Mouse (Mus musculus) spleen, embryonic (tissue): Measurements from ENCODE around the gene Rara.

Experiments
- CTCF ChIA-PET: fragments of 350-600 bp; sonication (Branson Sonifier 250); formaldehyde crosslinking; loops from one replicate; lab custom pipeline; 2022; lab: Charles Lee

Rara gene

DNA sequence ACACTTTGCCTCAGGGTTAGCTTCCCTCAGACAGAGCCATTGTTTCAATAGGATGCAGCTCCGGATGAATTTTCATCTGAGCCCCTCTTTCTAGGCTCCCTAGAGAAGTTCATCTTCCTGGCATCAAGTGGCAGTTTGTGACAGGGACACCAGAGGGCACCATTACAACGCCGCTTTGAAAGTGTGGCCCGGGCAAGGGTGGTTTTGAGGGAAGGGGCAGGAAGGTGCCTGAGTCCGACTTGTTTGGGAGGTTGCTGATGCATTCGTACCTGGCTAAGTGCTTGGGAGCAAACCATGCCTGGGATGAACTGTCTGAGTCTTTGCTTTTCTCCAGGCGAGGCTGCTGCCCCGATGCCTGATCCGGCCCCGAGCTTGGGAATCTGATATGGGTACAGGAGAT, 5.3 kb upstream of the Rara start:
- CTCF ChIA-PET = interaction anchor here (0.5 to 1.3 kb wide), 3 partner anchors 10 to 60 kb away, joined by 3 to 6 read pairs (median 4); no protein-coding TSS in a partner anchor

DNA sequence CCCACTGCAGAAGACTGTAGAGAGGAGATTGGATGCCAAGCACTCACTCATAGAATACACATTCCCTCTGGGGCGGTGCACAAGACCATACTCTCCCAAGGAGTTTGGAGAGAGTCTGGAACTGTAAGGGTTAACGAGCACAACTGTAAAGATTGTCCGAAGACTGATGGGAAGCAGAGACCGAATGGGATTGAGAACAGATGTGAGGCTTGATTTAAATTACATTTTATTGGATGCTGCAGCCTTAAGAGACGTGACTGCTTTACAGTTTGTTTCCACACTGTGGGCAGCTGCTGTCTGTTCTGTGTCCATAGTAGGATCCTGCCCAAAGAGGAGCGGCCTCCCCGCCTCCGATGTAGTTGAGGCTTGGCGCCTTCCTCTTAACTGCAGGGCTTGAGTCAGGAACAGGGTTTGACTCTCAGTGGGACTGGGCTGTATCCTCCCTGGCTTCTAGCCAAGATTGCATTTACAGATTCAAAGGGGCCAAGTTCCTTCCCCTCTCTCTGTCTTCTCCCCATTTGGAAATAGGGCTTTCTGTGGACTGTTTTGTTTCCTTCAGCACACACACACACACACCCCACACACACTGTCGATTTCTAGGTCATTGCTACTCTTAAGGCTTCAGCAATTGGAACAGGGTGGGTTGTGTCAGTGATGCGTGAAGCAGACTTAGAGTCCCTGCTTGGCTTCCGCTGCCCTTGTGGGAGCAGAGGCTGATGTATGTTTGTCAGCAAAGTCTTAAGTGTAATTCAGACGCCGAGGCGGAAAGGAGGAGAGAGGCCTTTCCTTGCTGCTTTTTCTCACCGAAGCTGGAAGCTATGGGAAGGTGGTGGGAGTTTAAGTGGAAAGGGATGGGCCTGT, 4.5 kb upstream of the Rara start:
- CTCF ChIA-PET = interaction anchor here (1.3 kb wide), 1 partner anchor 59 kb away, joined by 3 read pairs; no protein-coding TSS in a partner anchor

DNA sequence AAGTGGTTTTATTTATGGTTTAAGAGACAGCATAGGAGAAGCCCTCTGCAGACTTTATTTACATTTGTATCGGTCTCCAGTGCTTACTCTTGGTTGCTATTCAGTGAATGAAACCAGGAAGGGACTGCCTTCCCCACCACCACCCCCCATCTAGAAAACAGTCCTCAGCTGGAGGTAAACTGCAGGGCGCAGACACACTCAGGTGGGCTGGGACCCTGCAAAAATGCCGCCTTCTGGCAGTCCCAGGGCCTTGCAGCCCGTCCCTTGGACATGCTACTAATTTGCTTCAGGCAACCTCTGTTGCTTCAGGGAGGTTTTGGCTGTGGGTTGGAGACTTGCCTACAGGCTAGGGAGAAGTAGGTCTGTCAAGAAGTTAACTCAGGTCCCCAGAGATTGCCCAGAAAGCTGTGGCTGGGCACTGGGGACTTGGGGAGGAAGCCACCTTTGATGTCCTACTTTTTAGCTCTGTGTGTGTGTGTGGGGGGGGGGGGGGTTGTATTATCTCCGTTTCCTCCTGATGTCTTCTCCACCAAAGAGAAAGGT, 2.9 kb upstream of the Rara start:
- CTCF ChIA-PET = interaction anchor here (0.6 to 1.6 kb wide), 4 partner anchors 30 to 446 kb away, joined by 3 to 11 read pairs (median 7); no protein-coding TSS in a partner anchor

DNA sequence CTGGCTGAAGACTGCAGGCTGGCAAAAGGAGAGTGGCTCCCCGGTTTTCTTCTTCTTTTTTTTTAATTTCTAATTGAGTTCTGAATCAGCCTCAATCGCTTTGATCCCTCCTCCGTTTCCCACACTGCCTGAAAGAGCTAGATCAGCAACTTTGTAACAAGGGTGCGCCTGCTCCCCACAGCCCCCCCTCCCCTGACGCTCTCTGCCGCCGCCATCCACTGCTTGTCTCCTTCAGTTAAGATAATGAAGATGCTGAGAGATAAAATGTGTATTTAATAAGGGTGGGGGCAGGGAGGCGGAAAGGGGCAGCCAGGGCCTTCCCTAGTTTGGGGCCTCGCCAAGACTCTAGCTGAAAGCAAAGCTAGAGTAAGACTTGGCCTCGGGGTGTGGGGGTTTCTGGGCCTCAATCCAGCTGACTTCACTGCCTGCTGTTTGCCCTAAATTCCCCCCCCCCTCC, 2.3 kb upstream of the Rara start:
- CTCF ChIA-PET = interaction anchor here (0.6 to 1.6 kb wide), 6 partner anchors 16 to 252 kb away, joined by 3 to 15 read pairs (median 4); no protein-coding TSS in a partner anchor

DNA sequence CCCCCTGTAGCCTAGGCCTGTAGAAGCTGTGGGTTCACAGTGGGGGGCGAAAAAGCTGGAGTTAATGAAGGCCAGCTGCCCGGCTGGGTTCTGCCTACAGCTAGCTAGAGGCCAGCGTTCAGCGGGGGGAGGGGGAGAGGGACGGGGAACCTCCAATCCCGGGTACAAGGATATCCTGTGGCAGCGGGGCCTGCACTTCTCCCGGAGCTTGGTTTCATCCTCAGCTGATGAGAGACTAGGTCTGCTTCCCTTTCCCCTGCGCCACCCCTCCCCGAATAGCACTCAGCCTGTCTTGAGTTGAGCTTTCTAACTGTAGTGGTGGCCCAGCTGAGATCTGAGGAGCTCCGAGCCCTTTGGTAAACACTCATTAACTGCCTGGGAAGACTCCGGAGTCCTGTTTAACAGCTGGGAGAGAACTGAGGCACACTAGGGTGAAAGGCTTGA, 1.7 kb upstream of the Rara start:
- CTCF ChIA-PET = interaction anchor here (0.6 to 1.6 kb wide), 6 partner anchors 17 to 1962 kb away, joined by 3 to 15 read pairs (median 3); no protein-coding TSS in a partner anchor

DNA sequence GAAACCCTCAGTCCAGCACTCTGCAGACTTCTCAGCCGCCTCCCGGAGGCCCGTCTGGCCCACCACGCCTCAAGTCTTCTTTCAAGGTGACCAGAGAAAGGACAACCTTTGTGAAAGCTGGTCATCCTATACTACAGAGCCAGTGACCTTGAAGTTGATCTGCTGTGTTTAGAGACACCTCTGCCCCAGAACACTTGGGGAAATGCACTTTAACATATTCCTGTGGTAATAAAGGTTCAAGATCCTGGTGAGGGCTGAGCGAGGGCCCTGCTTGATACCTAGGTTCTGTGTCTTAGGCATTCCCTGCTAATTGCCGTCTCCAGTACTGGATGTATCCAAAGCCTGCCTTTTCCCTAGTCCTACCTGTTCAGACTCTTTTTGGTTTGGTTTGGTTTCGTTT, 1.1 kb upstream of the Rara start:
- CTCF ChIA-PET = interaction anchor here (0.7 kb wide), 1 partner anchor 153 kb away, joined by 17 read pairs; no protein-coding TSS in a partner anchor

DNA sequence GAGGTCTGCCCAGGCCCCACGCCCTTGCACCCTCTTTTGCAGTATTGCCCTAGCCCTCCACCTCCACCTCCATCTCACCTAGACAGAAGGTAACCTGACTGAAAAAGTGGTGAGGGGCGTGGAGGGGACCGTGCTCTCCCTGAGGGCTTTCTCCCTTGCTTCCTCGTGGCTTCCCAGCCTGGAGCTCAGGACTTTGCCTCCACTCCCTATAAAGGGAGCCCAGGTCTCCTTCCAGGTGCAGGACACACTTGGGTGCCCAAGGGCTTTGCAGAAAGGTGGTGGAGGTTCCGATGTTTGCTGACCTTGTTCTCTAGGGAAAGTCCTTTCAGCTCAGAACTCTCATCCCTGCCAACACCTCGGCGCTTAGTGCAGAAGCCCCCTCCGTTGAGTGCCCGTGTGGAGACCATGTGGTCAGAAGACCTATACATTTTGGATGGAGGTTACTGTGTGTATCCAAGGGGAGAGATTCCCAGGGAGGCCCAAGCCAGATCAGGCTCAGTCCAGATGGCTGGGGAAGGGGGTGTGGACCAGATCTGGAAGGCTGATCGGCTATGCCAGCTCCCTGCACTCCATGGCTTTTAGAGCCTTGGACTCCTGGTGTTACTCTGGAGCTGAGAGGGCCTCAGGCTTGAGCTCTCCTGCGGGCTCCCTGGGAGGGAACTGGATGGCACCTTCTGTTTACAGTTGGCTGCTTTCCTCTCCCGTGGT, 722 bp downstream of the Rara start:
- CTCF ChIA-PET = interaction anchor here (0.6 to 0.7 kb wide), 3 partner anchors 13 to 139 kb away, joined by 3 to 4 read pairs (median 3); no protein-coding TSS in a partner anchor

DNA sequence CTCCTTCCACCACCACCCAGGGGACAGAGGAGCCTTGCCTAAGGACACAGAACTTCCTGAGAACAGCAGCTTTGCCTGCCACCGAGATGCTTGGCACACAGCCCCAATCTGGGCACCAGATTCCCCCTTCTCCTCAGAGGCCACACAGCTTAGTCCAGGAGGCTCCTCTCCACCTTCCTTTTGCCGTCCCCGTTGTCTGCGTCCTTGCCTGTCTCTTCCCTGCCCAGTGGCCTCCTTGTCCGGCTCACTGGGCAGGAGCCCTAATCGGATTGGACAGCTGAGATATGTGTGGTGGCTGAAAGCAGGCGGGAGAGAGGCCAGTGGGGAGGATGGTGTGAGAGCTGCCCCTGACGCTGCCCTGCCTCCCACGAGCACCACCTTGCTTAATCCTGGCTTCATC, 1.9 kb downstream of the Rara start:
- CTCF ChIA-PET = interaction anchor here (0.6 kb wide), 1 partner anchor 61 kb away, joined by 4 read pairs; no protein-coding TSS in a partner anchor

DNA sequence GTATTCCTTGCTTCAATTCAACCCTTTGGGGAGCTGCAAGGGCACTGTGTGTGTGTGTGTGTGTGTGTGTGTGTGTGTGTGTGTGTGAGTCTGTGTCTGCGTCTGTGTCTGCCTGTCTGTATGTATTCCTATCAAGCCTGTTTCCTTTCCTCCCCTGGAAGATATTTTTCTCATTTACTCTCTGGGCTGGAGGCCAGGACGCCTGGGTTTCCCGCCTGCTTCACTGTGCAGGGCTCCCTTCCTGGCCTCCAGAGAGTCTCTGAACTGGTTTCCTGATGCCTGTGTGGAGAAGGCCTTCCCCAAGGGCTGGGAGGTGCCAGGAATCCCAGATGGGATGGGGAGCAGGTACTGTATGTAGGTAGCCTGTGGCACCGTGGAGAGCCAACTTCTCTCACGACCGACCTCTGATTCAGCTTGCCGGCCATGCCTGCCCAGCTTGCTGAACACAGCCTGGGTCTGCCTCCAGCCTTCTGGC, 2.5 kb downstream of the Rara start:
- CTCF ChIA-PET = interaction anchor here (0.5 to 0.6 kb wide), 3 partner anchors 40 to 219 kb away, joined by 4 to 8 read pairs (median 5); no protein-coding TSS in a partner anchor

DNA sequence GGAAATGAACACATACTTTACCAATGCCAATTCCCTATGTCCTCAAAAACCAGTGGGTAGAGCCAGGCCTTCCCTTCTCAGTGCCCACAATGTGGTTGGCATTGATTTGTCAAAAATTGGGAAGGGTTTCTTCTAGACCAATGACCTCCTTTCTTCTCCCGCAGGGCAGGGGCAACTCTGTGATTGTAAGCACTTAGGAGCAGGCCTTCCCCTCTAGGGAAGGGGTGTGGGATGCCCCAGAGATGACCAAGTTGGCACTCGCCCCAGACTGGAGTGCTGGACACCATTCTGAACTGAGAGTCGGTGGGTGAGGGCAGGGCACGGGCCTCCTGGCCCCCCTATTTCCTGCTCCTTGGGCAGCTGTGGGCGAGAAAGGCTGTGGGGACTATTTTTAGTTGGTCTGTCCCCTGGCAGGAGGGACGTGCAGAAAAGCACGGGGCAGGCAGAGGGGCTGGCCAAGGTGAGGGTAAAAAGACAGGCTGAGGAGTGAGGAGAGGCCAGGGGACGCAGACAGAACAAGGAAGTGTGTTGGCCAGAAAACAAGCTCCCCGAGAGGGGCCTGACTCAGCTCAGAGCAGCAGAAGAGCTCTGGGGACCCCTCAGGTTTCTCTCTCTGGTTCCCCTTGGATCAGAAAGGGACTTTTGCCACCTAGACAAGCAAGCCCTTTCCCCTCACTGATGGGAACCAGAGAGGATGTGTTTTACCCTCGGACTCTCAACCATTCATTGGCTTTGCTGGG, 3.3 kb downstream of the Rara start:
- CTCF ChIA-PET = interaction anchor here (0.5 to 2.5 kb wide), 3 partner anchors 39 to 218 kb away, joined by 5 to 10 read pairs (median 8); no protein-coding TSS in a partner anchor

DNA sequence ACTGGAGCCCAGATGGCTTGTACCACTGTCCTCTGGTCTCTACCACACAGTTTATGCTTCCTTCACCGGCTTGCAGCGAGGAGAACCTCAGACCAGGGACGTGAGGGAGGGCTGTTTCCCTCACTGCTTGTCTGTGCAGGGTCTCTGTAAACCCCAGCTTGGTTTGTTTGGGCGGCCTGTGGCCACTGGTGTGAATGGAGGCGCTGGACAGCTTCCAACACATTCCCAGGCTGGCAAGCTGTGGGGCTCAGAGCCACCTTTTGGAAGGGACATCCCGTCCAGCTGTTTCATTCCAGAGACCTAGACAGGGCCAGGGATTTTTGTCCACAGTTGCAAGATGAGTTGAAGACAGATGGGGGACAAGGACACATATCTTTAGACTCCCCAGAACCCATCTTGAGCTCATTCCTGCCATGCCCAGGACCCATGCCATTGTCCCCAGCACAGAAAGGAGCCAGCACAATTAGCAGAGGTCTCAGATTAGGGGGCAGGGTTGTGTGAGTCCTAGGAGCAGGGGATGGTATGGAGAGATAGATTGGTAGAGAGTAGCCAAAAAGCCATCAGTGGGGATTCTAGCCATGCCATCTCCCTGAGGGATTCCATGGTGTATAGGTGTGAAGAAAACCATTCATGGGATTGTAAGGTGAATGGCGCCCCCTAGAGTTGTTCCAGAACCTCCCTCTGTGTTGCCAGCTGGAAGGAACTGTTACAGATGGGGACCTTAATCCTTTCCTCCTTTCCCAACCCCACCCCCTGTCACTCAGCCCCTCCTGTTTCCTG, 4.1 kb downstream of the Rara start:
- CTCF ChIA-PET = interaction anchor here (1.5 to 2.5 kb wide), 2 partner anchors 13 to 40 kb away, joined by 9 to 10 read pairs; no protein-coding TSS in a partner anchor

DNA sequence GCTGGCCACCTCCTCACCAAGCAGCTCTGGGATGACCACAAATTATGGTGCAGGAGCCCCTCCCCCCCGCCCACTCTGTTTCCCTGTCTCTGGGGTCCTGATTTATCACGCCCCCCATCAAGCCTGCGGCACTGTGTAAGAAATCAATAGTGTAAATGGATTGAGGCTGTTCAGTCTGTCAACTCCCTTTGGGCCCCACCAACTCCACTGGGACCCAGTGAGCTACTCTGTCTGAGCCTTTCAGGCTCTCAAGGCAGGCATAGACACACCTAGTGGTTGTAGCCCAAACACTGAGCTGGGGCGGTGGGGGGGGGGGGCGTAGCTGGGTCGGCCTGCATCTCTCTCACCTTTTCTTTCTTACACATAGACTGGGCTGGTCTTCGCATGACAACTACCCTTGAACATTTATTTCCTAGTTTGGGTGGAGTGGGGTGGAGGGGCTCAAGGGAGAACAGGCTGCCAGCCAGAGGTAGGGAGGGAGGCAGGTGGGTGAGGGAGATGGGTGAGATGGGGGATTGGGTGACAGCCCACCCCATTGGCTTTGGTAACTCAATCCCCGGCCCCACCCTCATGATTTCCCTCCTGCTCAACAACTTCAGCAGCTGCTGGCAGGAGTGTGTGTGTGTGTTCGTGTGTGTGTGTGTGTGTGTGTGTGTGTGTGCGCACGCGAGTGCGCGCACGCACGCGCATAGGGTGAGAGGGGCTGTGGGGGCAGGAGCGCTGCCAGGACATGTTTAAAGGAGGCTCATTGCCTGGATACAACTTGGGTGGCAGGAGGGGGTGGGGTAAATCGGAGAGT, 4.9 kb downstream of the Rara start:
- CTCF ChIA-PET = interaction anchor here (0.7 to 2.5 kb wide), 4 partner anchors 13 to 105 kb away, joined by 3 to 10 read pairs (median 7); no protein-coding TSS in a partner anchor

DNA sequence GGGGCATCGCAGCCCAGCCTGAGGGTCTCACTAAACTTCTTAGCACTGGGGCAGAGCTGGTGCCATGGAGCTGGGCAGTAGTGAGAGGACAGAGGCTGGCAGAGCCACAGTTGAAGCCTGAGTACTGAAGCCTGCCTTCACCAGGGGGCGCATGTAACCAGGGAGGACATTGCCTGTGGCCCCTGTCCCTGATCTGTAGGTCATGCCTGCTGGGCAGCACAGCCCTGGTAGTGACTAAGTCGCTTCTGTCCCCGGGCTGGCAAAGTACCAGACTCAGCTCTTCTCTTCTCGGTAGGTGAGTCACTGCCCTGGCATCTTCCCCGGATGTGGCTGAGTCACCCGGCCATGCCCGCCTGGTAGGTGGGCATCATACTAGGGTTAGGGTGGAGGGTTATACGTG, 5.5 kb downstream of the Rara start:
- CTCF ChIA-PET = interaction anchor here (0.5 to 2.5 kb wide), 5 partner anchors 8 to 94 kb away, joined by 3 to 10 read pairs (median 5); no protein-coding TSS in a partner anchor

DNA sequence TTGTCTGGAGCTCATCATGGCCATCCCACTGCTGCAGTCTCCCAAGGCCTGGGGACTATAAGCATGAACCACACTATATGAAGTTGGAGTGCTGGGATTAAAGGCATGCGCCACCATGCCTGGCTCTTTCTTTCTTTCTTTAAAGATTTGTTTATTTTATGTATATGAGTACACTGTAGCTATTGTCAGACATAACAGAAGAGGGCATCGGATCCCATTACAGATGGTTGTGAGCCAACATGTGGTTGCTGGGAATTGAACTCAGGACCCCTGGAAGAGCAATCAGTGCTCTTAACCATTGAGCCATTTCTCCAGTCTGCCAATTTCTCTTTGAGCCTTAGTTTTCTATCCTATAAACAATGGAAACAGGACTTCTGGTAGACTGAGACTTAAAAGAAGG, 6.2 kb downstream of the Rara start:
- CTCF ChIA-PET = interaction anchor here (0.6 to 2.5 kb wide), 3 partner anchors 29 to 93 kb away, joined by 3 to 10 read pairs (median 5); no protein-coding TSS in a partner anchor

DNA sequence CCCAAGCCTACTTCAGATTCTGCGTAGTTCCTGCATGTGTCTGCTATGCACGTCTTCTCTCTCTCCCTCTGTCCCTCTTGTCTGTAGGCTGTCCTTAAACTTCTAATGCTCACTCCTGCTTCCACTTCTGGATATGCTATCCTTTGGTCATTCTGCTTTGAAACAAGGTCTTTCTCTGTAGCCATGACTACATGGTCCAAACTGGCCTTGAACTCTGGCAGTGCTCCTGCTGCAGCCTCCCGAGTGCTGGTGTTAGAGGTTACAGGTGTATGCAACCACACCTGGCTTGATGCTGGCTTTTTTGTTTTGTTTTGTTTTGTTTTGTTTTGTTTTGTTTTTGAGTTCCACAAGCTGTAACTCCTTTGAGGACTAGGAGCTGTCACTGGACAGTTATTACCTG, 6.7 kb downstream of the Rara start:
- CTCF ChIA-PET = no interaction called here

DNA sequence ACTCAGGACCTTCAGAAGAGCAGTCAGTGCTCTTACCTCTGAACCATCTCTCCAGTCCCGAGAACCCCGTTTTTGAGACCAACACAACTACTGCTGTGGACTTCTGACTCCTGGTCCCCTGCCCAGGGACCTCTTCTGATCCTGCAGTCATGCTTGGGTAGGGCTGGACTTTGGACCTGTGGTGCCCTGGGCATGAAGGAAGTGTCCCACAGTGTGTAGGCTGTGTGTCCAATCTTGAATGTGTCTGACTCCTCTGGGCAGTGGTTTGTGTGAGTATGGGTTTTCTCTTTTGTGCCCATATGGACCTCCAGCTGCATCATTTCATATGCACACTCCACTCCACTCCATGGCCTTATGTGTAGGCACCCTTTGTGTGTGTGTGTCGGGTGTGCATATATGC, 7.5 kb downstream of the Rara start:
- CTCF ChIA-PET = no interaction called here

DNA sequence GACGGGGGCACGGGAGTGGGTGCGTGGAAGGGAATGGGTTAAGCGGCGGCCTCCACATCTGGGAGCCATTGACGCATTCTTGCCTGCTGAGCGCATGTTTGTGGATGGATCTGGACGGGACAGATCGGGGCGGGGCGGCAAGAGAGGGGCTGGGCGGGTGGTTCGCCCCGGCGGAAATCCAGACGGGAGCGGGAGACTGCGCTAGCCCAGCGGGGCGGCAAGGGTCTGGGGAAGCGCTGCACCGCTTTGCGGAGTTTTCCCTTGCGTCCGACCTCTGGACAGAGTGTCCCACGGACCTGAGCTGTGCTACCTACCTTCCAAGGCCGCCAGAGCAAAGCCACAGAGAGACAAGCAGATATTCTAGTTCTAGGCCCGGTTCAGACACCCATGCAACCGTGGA, 8.6 kb downstream of the Rara start:
- CTCF ChIA-PET = interaction anchor here (1.0 kb wide), 1 partner anchor 16 kb away, joined by 7 read pairs; no protein-coding TSS in a partner anchor
